Mouse (Mus musculus) mouse embryonic stem cell (cell line): Measurements from ENCODE around the gene Cgnl1.
"Not testable (repeated sequence)": the region's sequence is repeated elsewhere in the genome, so short reads cannot be mapped to it uniquely, and the experiment has no call there.

Experiments
- in situ Hi-C, 2 experiments: fragments of 300-500 bp; cut with MboI; formaldehyde crosslinking; loops; 1 replicate in 1 of 2; 3 replicates in 1 of 2; pipeline ENCODE4 v1.14.3; 2019 to 2020; ENCODE audit warnings: low sequenced_read_pairs in 2 of 2, low pct_unique_long_range_greater_than_20kb in 1 of 2, mixed read lengths in 1 of 2; ENCODE audit not compliant: unreplicated experiment in 1 of 2

Cgnl1 gene

GRCm38 (mm10) chr9:71654861-71655260, 116.5 kb downstream of the Cgnl1 start:
- in situ Hi-C loops = no loop called here

GRCm38 (mm10) chr9:71646115-71646514, 125.3 kb downstream of the Cgnl1 start:
- in situ Hi-C loops = loop anchor here (5.0 to 25.0 kb wide), 5 partner anchors 129 to 541 kb away; partner anchors contain the start of gene Cgnl1 (in 1 of the 2)

- in situ Hi-C loops = loop anchor here (10.0 to 25.0 kb wide), 3 partner anchors 131 to 544 kb away; partner anchors contain the start of gene Cgnl1 (in 1 of the 2)
Measured at GRCm38 (mm10) chr9:71643611-71644010, 127.8 kb downstream of the Cgnl1 start.

GRCm38 (mm10) chr9:71642270-71642669, 129.1 kb downstream of the Cgnl1 start:
- in situ Hi-C loops = loop anchor here (10.0 to 25.0 kb wide), 3 partner anchors 133 to 545 kb away; partner anchors contain the start of gene Cgnl1 (in 1 of the 2)

- in situ Hi-C loops = loop anchor here (10.0 to 25.0 kb wide), 3 partner anchors 134 to 547 kb away; partner anchors contain the start of gene Cgnl1 (in 1 of the 2)
Measured at GRCm38 (mm10) chr9:71640361-71640927, 131.0 kb downstream of the Cgnl1 start.

- in situ Hi-C loops = loop anchor here (25.0 kb wide), 1 partner anchor 549 kb away; no protein-coding TSS in a partner anchor
Measured at GRCm38 (mm10) chr9:71638198-71638597, 133.2 kb downstream of the Cgnl1 start.

GRCm38 (mm10) chr9:71636854-71637253, 134.5 kb downstream of the Cgnl1 start:
- in situ Hi-C loops = loop anchor here (25.0 kb wide), 1 partner anchor 550 kb away; no protein-coding TSS in a partner anchor

- in situ Hi-C loops = loop anchor here (25.0 kb wide), 1 partner anchor 552 kb away; no protein-coding TSS in a partner anchor
Measured at GRCm38 (mm10) chr9:71635627-71636026, 135.8 kb downstream of the Cgnl1 start.

- in situ Hi-C loops = loop anchor here (25.0 kb wide), 1 partner anchor 552 kb away; no protein-coding TSS in a partner anchor
Measured at GRCm38 (mm10) chr9:71634916-71635315, 136.5 kb downstream of the Cgnl1 start.

- in situ Hi-C loops = loop anchor here (25.0 kb wide), 1 partner anchor 558 kb away; no protein-coding TSS in a partner anchor
Measured at GRCm38 (mm10) chr9:71628921-71629320, 142.5 kb downstream of the Cgnl1 start.

- in situ Hi-C loops = loop anchor here (25.0 kb wide), 1 partner anchor 559 kb away; no protein-coding TSS in a partner anchor
Measured at GRCm38 (mm10) chr9:71628286-71628685, 143.1 kb downstream of the Cgnl1 start.

- in situ Hi-C loops = loop anchor here (25.0 kb wide), 1 partner anchor 561 kb away; no protein-coding TSS in a partner anchor
Measured at GRCm38 (mm10) chr9:71625961-71626360, 145.4 kb downstream of the Cgnl1 start.

- in situ Hi-C loops = loop anchor here (25.0 kb wide), 1 partner anchor 562 kb away; no protein-coding TSS in a partner anchor
Measured at GRCm38 (mm10) chr9:71624793-71625495, 146.5 kb downstream of the Cgnl1 start.

GRCm38 (mm10) chr9:71623871-71624569, 147.4 kb downstream of the Cgnl1 start:
- in situ Hi-C loops = no loop called here

GRCm38 (mm10) chr9:71622593-71622992, 148.8 kb downstream of the Cgnl1 start:
- in situ Hi-C loops = no loop called here

- in situ Hi-C loops = no loop called here
Measured at GRCm38 (mm10) chr9:71621968-71622367, 149.4 kb downstream of the Cgnl1 start.

GRCm38 (mm10) chr9:71620116-71620515, 151.3 kb downstream of the Cgnl1 start:
- in situ Hi-C loops = not testable (repeated sequence)

GRCm38 (mm10) chr9:71617363-71617762, 154.0 kb downstream of the Cgnl1 start:
- in situ Hi-C loops = no loop called here

GRCm38 (mm10) chr9:71616185-71616584, 155.2 kb downstream of the Cgnl1 start:
- in situ Hi-C loops = no loop called here
